In genomic region chr11:120549986-120550809, GRCm38 (mm10) we compare ENCODE assay signal across 9 mouse cellular contexts. TPM values are rescaled to one million over a fixed set of nuclear protein-coding genes. Genes with fewer than 3 reads are reported as not detected.
DNase-seq lines count a peak whose midpoint lies in the region; ATAC-seq lines count a peak whose summit lies in the region.
"Had no signal": no experiment of that assay in that cellular context is flagged by ENCODE, and none has a peak within 500 bp of the region (broad histone marks: within the 10 kb centered on the region; RNA-seq: fewer than 3 reads in every experiment).

No protein-coding gene starts in this region.

- no peak for DNase-seq in kidney, postnatal 36 days
- DNase-seq in frontal cortex, adult 2 months (ENCODE audit: extremely low spot score in 1 of 2, low spot score in 1 of 2), result no peak
- DNase-seq in left cerebral cortex, postnatal 14 days (ENCODE audit: low spot score in 2 of 2), result no peak
- DNase-seq in left cerebral cortex, postnatal 4 days, result no peak

- peak overlapping the region; percentile 97 for H3K4me3 ChIP-seq in kidney, embryonic 15.5 days (replicated peaks)
- peak overlapping the region; percentile 69 for H3K4me3 ChIP-seq in brown adipose tissue, adult 24 weeks (ENCODE audit: insufficient read depth, low read depth, low read length)
- H3K4me3 ChIP-seq in hindbrain, embryonic 12.5 days, result peak overlapping the region; percentile 90
- H3K4me3 ChIP-seq in midbrain, embryonic 13.5 days (replicated peaks), result peak overlapping the region; percentile 99

- peaks cover 38% of the 10 kb centered on the region for H3K4me1 ChIP-seq in kidney, embryonic 15.5 days
- H3K4me1 ChIP-seq in brown adipose tissue, adult 24 weeks (ENCODE audit: control insufficient read depth, insufficient read depth, insufficient read length, low read length), result peaks cover 6% of the 10 kb centered on the region; the same call in 1 of the 2 replicates
- H3K4me1 ChIP-seq in hindbrain, embryonic 12.5 days, result peaks cover 26% of the 10 kb centered on the region
- H3K4me1 ChIP-seq in midbrain, embryonic 13.5 days (replicated peaks), result peaks cover 31% of the 10 kb centered on the region

- ATAC-seq in kidney, embryonic 15.5 days (replicated peaks; ENCODE audit: low FRiP score), result no peak
- peak; percentile 47; the same call in 1 of the 2 replicates for ATAC-seq in hindbrain, embryonic 12.5 days (ENCODE audit: low FRiP score)
- peak; percentile 62 for ATAC-seq in midbrain, embryonic 13.5 days

- H3K27me3 ChIP-seq in kidney, embryonic 15.5 days, result no peaks in the 10 kb centered on the region
- no peaks in the 10 kb centered on the region for H3K27me3 ChIP-seq in hindbrain, embryonic 12.5 days
- H3K27me3 ChIP-seq in midbrain, embryonic 13.5 days, result no peaks in the 10 kb centered on the region

- peak overlapping the region; percentile 86 for H3K4me2 ChIP-seq in kidney, embryonic 15.5 days
- H3K4me2 ChIP-seq in hindbrain, embryonic 12.5 days (replicated peaks), result peak overlapping the region; percentile 94
- H3K4me2 ChIP-seq in midbrain, embryonic 13.5 days (replicated peaks), result peak overlapping the region; percentile 96

- WGBS in kidney, embryonic 15.5 days, result 56% methylated on average over 11 of the region's 11 CpGs
- 73% methylated on average over 11 of the region's 11 CpGs for WGBS in hindbrain, embryonic 12.5 days
- WGBS in midbrain, embryonic 13.5 days, result 76% methylated on average over 11 of the region's 11 CpGs

- peak overlapping the region; percentile 96 for H3K27ac ChIP-seq in kidney, embryonic 15.5 days
- H3K27ac ChIP-seq in brown adipose tissue, adult 24 weeks (replicated peaks; ENCODE audit: low read depth, low read length), result peak overlapping the region; percentile 75
- peak overlapping the region; percentile 83 for H3K27ac ChIP-seq in hindbrain, embryonic 12.5 days
- H3K27ac ChIP-seq in midbrain, embryonic 13.5 days, result peak overlapping the region; percentile 83

- peaks cover 9% of the 10 kb centered on the region for H3K36me3 ChIP-seq in kidney, embryonic 15.5 days
- H3K36me3 ChIP-seq in hindbrain, embryonic 12.5 days, result no peaks in the 10 kb centered on the region
- no peaks in the 10 kb centered on the region for H3K36me3 ChIP-seq in midbrain, embryonic 13.5 days

- H3K9me3 ChIP-seq in kidney, embryonic 15.5 days (replicated peaks), result no peaks in the 10 kb centered on the region
- H3K9me3 ChIP-seq in hindbrain, embryonic 12.5 days (replicated peaks), result no peaks in the 10 kb centered on the region
- no peaks in the 10 kb centered on the region for H3K9me3 ChIP-seq in midbrain, embryonic 13.5 days

- intact Hi-C loops in left cerebral cortex, postnatal 14 days (cut with DNase I), result no loop called here
- intact Hi-C loops in left cerebral cortex, postnatal 4 days (cut with DNase I), result no loop called here

- H3K9ac ChIP-seq in kidney, embryonic 15.5 days, result peak overlapping the region; percentile 96
- H3K9ac ChIP-seq in hindbrain, embryonic 12.5 days, result peak overlapping the region; percentile 98
- H3K9ac ChIP-seq in midbrain, embryonic 13.5 days (replicated peaks), result peak overlapping the region; percentile 98

RNA-seq across cellular contexts. Expression of gene Mcrip1, which starts 0.7 kb away (rescaled TPM):
- polyA plus RNA-seq in kidney, embryonic 15.5 days (2015; fragmentation: Nextera tagmentation; extraction: Ambion mirVana), result 199 and 212 TPM in 2 replicates
- 24.6 and 28.0 TPM in 2 replicates for polyA plus RNA-seq in brown adipose tissue, adult 24 weeks (2012; ENCODE audit: insufficient read depth, insufficient read length, missing spikeins)
- polyA plus RNA-seq in hindbrain, embryonic 12.5 days (2016; fragmentation: Nextera tagmentation; extraction: Ambion mirVana), result 210 and 219 TPM in 2 replicates
- 240 and 242 TPM in 2 replicates for polyA plus RNA-seq in midbrain, embryonic 13.5 days (2015; fragmentation: Nextera tagmentation; extraction: Ambion mirVana)
- polyA plus RNA-seq in frontal cortex, adult 2 months (2012; rRNA removed), result 153 and 174 TPM in 2 replicates
- total RNA-seq in left cerebral cortex, postnatal 14 days (2021), result 100 to 1,000 TPM in 1 of 2 experiments, 10 to 100 TPM in 1; 95.9 to 101 TPM
- total RNA-seq in left cerebral cortex, postnatal 4 days (2021), result 100 to 1,000 TPM; 105 to 113 TPM

RNA-seq across cellular contexts. Expression of gene Ppp1r27, which starts 0.7 kb away (rescaled TPM):
- 0.49 and 1.4 TPM in 2 replicates for polyA plus RNA-seq in kidney, embryonic 15.5 days (2015; fragmentation: Nextera tagmentation; extraction: Ambion mirVana)
- polyA plus RNA-seq in brown adipose tissue, adult 24 weeks (2012; ENCODE audit: insufficient read depth, insufficient read length, missing spikeins), result 4.1 and 5.5 TPM in 2 replicates
- not detected in 2 replicates for polyA plus RNA-seq in hindbrain, embryonic 12.5 days (2016; fragmentation: Nextera tagmentation; extraction: Ambion mirVana)
- polyA plus RNA-seq in midbrain, embryonic 13.5 days (2015; fragmentation: Nextera tagmentation; extraction: Ambion mirVana), result not detected in 2 replicates
- not detected in 2 replicates for polyA plus RNA-seq in frontal cortex, adult 2 months (2012; rRNA removed)
- total RNA-seq in left cerebral cortex, postnatal 14 days (2021), result not detected
- total RNA-seq in left cerebral cortex, postnatal 4 days (2021), result not detected
- polyA plus RNA-seq: brain, embryonic 14.5 days had no signal

RNA-seq across cellular contexts. Expression of gene Gcgr, which starts 19.7 kb away (rescaled TPM):
- polyA plus RNA-seq in kidney, embryonic 15.5 days (2015; fragmentation: Nextera tagmentation; extraction: Ambion mirVana), result 2.4 and 2.6 TPM in 2 replicates
- polyA plus RNA-seq in brown adipose tissue, adult 24 weeks (2012; ENCODE audit: insufficient read depth, insufficient read length, missing spikeins), result not detected in 2 replicates
- polyA plus RNA-seq in hindbrain, embryonic 12.5 days (2016; fragmentation: Nextera tagmentation; extraction: Ambion mirVana), result 0.47 and 0.54 TPM in 2 replicates
- polyA plus RNA-seq in midbrain, embryonic 13.5 days (2015; fragmentation: Nextera tagmentation; extraction: Ambion mirVana), result 0.20 and 0.32 TPM in 2 replicates
- 0.42 and 0.54 TPM in 2 replicates for polyA plus RNA-seq in frontal cortex, adult 2 months (2012; rRNA removed)
- total RNA-seq in left cerebral cortex, postnatal 14 days (2021), result under 1 TPM; 0.17 to 0.18 TPM
- total RNA-seq in left cerebral cortex, postnatal 4 days (2021), result under 1 TPM in 1 of 2 experiments, not detected in 1; 0.18 TPM

RNA-seq across cellular contexts. Expression of gene P4hb, which starts 22.9 kb away (rescaled TPM):
- polyA plus RNA-seq in kidney, embryonic 15.5 days (2015; fragmentation: Nextera tagmentation; extraction: Ambion mirVana), result 718 and 736 TPM in 2 replicates
- polyA plus RNA-seq in brown adipose tissue, adult 24 weeks (2012; ENCODE audit: insufficient read depth, insufficient read length, missing spikeins), result 95.0 and 97.3 TPM in 2 replicates
- polyA plus RNA-seq in hindbrain, embryonic 12.5 days (2016; fragmentation: Nextera tagmentation; extraction: Ambion mirVana), result 473 and 486 TPM in 2 replicates
- 279 and 297 TPM in 2 replicates for polyA plus RNA-seq in midbrain, embryonic 13.5 days (2015; fragmentation: Nextera tagmentation; extraction: Ambion mirVana)
- polyA plus RNA-seq in frontal cortex, adult 2 months (2012; rRNA removed), result 103 and 109 TPM in 2 replicates
- 100 to 1,000 TPM; 125 to 127 TPM for total RNA-seq in left cerebral cortex, postnatal 14 days (2021)
- 100 to 1,000 TPM; 187 to 203 TPM for total RNA-seq in left cerebral cortex, postnatal 4 days (2021)

RNA-seq across cellular contexts. Expression of gene Arhgdia, which starts 31.2 kb away (rescaled TPM):
- polyA plus RNA-seq in kidney, embryonic 15.5 days (2015; fragmentation: Nextera tagmentation; extraction: Ambion mirVana), result 588 and 644 TPM in 2 replicates
- 117 and 146 TPM in 2 replicates for polyA plus RNA-seq in brown adipose tissue, adult 24 weeks (2012; ENCODE audit: insufficient read depth, insufficient read length, missing spikeins)
- polyA plus RNA-seq in hindbrain, embryonic 12.5 days (2016; fragmentation: Nextera tagmentation; extraction: Ambion mirVana), result 548 TPM in 2 replicates
- polyA plus RNA-seq in midbrain, embryonic 13.5 days (2015; fragmentation: Nextera tagmentation; extraction: Ambion mirVana), result 452 and 461 TPM in 2 replicates
- 408 and 428 TPM in 2 replicates for polyA plus RNA-seq in frontal cortex, adult 2 months (2012; rRNA removed)
- total RNA-seq in left cerebral cortex, postnatal 14 days (2021), result 100 to 1,000 TPM; 397 to 401 TPM
- 100 to 1,000 TPM; 351 to 368 TPM for total RNA-seq in left cerebral cortex, postnatal 4 days (2021)
